Mouse (Mus musculus) ZHBTc4 (cell line): ENCODE measurements at regions not wholly inside any gene's neighbourhood (a gene's known extent, or its start where the extent isn't known, plus 50 kb on each side); places are given as distances from the start of the nearest gene placed in this dataset.
A peak's percentile ranks its signal among the peaks of the same experiment; 100 is the strongest.
"Not testable (repeated sequence)": the region's sequence is repeated elsewhere in the genome, so short reads cannot be mapped to it uniquely, and the experiment has no call there.

Experiments used
- DNase-seq: peaks from one replicate; pipeline ENCODE4 v3.0.0-alpha.2; 2011; ENCODE audit warnings: low read depth, low spot score

DNA sequence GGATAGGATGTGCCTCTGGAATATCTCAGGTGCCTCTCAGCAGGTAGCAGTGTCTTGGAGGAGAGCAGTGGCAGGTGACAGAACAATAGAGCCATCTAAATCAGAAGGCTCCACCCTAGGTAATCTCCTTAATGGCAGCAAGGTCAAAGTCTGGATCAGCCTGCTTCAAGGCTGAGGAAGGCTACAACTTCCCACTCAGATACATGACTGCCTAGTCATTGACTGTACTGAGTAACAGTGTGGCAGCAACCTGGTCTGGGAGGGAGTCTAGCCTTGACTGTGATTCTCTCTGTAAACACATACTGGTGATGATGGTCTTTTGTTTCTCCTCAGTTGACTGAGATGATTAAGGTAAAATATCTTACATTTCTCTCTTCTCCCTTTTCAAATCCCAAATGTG is 754.5 kb upstream of the Slc10a2 start:
- peak; percentile 5 for DNase-seq

DNA sequence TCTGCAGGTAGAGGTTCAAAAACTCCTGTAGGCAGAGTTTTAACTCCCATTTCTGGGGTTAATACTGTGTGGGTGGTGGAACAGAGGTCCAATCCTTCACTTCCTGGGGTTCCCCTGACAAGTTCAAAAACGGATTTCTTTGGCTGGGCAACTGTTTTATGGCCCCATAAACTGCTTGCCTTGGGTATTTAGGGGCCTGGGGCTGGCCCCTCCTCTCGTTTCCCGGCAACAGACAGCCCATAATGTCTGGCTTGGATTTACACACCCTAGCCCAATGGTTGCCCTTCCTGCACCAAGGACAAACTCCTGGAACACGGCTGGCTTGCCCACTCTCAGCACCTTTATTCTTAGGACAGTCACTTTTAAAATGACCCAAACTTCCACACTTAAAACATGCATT is 752.2 kb upstream of the Slc10a2 start:
- DNase-seq, result not testable (repeated sequence)
